Mouse (Mus musculus) midbrain, embryonic 16.5 days (tissue): ENCODE results near the gene Adgrf3. TPM values are rescaled to one million over a fixed set of nuclear protein-coding genes. Genes with fewer than 3 reads are reported as not detected.

ENCODE experiments used
- ATAC-seq: fragments of 200-750 bp; cut with Nextera tagmentation; 2 replicates; pipeline ENCODE4 v1.8.0; 2017; ENCODE audit warnings: moderate TSS enrichment
- H3K27ac ChIP-seq: fragments of 300-500 bp; sonication (generic); 2 replicates; pipeline ENCODE4 v1.5.1; 2014; ENCODE audit warnings: mild to moderate bottlenecking, low read length, mixed read lengths
- H3K27me3 ChIP-seq: fragments of 300-500 bp; sonication (generic); 2 replicates; pipeline ENCODE4 v1.6.1; 2014; ENCODE audit warnings: low read depth, low read length, mixed read lengths; ENCODE audit not compliant: control insufficient read depth, insufficient read depth
- H3K36me3 ChIP-seq: fragments of 300-500 bp; sonication (generic); 2 replicates; pipeline ENCODE4 v1.6.1; 2014; ENCODE audit warnings: mild to moderate bottlenecking, low read length, moderate library complexity, mixed read lengths; ENCODE audit not compliant: control insufficient read depth, insufficient read depth
- H3K4me1 ChIP-seq: fragments of 300-500 bp; sonication (generic); 2 replicates; pipeline ENCODE4 v1.6.1; 2014; ENCODE audit warnings: mild to moderate bottlenecking, low read length, mixed read lengths; ENCODE audit not compliant: control insufficient read depth, insufficient read depth
- H3K4me2 ChIP-seq: fragments of 300-500 bp; sonication (generic); 2 replicates; pipeline ENCODE4 v1.6.1; 2014; ENCODE audit warnings: mild to moderate bottlenecking, low read length, mixed read lengths
- H3K4me3 ChIP-seq: fragments of 300-500 bp; sonication (generic); 2 replicates; pipeline ENCODE4 v1.5.1; 2014; ENCODE audit warnings: low read depth, mild to moderate bottlenecking, low read length, moderate library complexity, mixed read lengths
- H3K9ac ChIP-seq: fragments of 300-500 bp; sonication (generic); 2 replicates; pipeline ENCODE4 v1.6.1; 2014; ENCODE audit warnings: low read depth, low read length, mixed read lengths
- H3K9me3 ChIP-seq: fragments of 300-500 bp; sonication (generic); replicated peaks from 2 replicates; pipeline ENCODE4 v1.6.1; 2014; ENCODE audit warnings: mild to moderate bottlenecking, low read length, mixed read lengths; ENCODE audit not compliant: control insufficient read depth, poor library complexity, severe bottlenecking
- WGBS: fragments of 180-500 bp; shearing (Covaris S2); extraction: QIAGEN DNeasy Blood & Tissue Kit; methylation state at CpG from one replicate; pipeline ENCODE4 v1.1.7; 2014; 5-methylcytosine and 5-hydroxymethylcytosine counted together
- polyA plus RNA-seq: library from polyadenylated mRNA; unstranded; fragments of >200 nt; fragmentation: Nextera tagmentation; extraction: Ambion mirVana; gene quantifications from 2 replicates; pipeline ENCODE4 v1.2.1, GENCODE M21; 2015

Gene Adgrf3
- polyA plus RNA-seq: not detected in 2 replicates

DNA sequence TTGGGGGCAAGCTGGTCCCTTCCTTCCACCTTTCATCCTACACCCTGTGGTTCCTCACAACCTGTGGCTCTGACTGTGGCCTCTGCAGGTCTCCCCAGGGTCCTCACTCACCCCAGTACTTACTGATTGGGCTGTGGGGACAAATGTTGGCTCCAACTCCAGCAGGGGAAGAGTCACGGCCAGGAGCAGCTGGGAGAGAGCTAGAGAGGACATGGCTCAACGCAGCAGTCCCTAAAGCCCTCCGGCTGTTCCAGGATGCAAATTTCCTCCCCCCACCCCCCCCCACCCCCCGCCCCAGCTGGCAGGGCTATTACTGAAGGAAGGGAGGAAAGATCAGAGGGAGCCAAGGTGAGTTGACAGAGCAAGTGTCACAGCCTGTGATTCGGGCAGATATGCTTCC is at the start of gene Adgrf3:
TSS of gene Adgrf3 (minus strand) at position 230 of the 400 bp plus-strand sequence.
- Histone ChIP-seq H3K27me3 (no peaks in the 10 kb centered on the region), H3K27ac (no peak within 1 kb of the TSS), H3K9ac (no peak within 1 kb of the TSS), H3K4me1 (no peaks in the 10 kb centered on the region), H3K4me2 (no peak within 1 kb of the TSS), H3K4me3 (no peak within 1 kb of the TSS), H3K9me3 (no peaks in the 10 kb centered on the region), H3K36me3 (no peaks in the 10 kb centered on the region)
- ATAC-seq: no peak
- WGBS: 23% methylated on average over 5 of the region's 5 CpGs

DNA sequence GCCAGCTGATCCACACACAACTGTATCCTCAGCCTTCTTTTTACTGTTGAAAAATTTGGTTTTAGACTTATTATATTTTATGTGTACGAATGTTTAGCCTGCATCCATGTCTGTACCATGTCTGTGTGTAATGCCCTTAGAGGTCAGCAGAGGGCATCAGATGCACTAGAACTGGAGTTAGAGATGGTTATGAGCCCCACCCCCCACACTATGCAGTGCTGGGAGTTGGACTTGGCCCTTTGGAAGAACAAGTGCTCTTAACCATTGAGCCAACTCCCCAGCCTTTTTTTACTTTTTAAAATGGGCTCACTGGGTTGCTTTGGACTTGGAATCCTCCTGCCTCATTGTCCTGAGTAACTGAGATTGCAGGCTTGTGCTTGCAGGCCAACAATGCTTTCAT is 42.1 kb upstream of the Adgrf3 start:
- no peaks in the 10 kb centered on the region for H3K27me3 ChIP-seq
- H3K27ac ChIP-seq: no peak overlapping the region
- no peaks in the 10 kb centered on the region for H3K9me3 ChIP-seq
- no peak overlapping the region for H3K4me2 ChIP-seq
- H3K4me3 ChIP-seq: no peak overlapping the region
- H3K36me3 ChIP-seq: no peaks in the 10 kb centered on the region
- H3K4me1 ChIP-seq: peaks cover 11% of the 10 kb centered on the region
- H3K9ac ChIP-seq: no peak overlapping the region
- no peak for ATAC-seq
- 93% methylated on average over 1 of the region's 1 CpGs for WGBS

DNA sequence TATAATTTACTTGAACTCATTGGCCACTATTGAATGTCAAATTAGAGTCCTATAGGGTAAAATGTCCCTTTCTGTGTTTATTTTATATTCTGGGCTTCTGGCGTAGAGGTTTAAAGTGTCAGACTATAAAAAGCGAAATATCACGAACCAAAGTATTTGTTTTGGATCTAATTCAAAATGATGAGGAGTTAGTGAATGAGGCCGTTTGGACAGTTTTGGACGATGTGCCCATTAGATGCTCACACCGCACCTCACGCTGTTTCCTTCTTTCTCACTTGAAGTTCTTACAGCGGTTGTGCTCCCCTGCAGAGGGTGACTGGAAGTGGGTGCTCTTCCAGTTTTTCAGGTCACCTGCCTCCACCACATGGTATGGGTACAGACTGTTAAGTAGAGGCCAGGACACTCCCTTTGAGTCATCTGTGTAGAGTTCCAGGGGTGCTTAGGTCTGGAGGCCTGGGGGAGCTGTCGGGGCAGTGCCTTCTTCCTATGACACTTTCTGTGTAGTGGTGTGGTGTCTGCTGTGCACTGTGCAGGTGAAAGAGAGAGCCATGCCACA is 40.4 kb upstream of the Adgrf3 start:
- H3K4me3 ChIP-seq: no peak overlapping the region
- H3K36me3 ChIP-seq: no peaks in the 10 kb centered on the region
- H3K4me1 ChIP-seq: peaks cover 11% of the 10 kb centered on the region
- H3K9ac ChIP-seq: no peak overlapping the region
- H3K9me3 ChIP-seq: no peaks in the 10 kb centered on the region
- H3K27me3 ChIP-seq: no peaks in the 10 kb centered on the region
- H3K4me2 ChIP-seq: no peak overlapping the region
- WGBS: 96% methylated on average over 9 of the region's 9 CpGs
- no peak for ATAC-seq
- H3K27ac ChIP-seq: no peak overlapping the region

DNA sequence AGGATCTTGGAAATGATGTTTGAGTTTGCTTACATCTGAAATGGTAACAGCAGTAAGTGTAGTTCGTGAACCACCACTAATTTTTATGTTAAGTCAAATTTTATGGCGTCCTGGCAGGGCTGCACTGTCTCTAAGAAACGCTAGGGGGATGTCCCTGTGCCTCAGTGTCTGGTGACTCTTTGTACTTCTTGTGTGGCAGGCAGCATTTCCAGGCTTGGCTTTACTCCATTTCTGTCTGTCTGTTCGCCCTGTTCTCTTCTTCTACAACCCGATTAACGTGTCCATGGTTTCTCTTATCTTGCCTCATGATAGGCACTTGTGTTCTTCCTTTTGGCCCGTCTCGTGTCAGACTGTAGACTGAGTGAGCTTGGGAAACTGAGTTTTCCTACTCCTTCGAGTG is 38.2 kb upstream of the Adgrf3 start:
- Histone ChIP-seq H3K4me1 (peaks cover 11% of the 10 kb centered on the region), H3K27ac (no peak overlapping the region), H3K9me3 (no peaks in the 10 kb centered on the region), H3K4me3 (no peak overlapping the region), H3K36me3 (no peaks in the 10 kb centered on the region), H3K4me2 (0 out of 2 replicates have a peak overlapping the region, but pooled peaks have one; percentile 14), H3K9ac (no peak overlapping the region), H3K27me3 (no peaks in the 10 kb centered on the region)
- no peak for ATAC-seq
- 67% methylated on average over 9 of the region's 9 CpGs for WGBS

DNA sequence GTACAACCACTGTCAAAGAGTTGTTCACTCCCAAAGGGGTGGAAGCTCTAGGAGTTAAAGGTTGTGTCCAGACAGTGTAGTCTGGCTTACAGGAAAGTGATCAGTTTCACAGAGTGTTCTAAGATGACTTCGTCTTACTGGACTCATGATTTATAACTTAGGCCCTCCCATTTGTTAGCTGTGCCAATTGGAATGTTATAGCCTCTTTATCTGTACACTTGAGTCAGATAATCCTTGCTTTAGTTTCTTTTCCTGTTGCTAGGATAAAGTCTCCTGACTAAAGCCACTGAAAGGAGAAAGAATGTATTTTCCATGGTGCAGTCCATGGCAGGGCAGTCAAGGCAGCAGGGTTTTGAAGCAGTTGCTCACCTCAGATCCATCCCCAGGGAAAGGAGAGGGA is 36.9 kb upstream of the Adgrf3 start:
- Histone ChIP-seq H3K27me3 (no peaks in the 10 kb centered on the region), H3K27ac (no peak overlapping the region), H3K9me3 (no peaks in the 10 kb centered on the region), H3K9ac (no peak overlapping the region), H3K4me3 (no peak overlapping the region), H3K4me2 (no peak overlapping the region), H3K4me1 (peaks cover 11% of the 10 kb centered on the region), H3K36me3 (no peaks in the 10 kb centered on the region)
- WGBS: 44% methylated on average over 1 of the region's 1 CpGs
- ATAC-seq: no peak

DNA sequence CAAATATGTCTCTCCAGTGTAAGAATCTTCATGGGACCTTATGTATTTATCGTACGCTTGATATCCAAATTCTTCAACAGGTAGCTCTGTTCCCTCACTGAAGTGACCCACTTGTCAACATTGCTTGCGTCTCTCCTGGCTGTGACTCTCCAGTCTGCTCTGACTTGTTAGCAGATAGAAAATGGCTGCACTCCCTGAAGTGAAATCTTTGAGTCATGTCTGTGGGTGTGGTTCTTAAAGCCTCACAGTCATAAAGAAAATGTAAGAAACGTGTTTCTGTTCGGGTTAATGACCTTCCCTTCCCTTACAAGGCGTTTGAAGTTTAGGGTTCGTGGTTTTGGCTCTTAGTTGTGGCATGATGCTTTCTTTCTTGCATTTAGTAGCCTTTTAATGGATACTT is 35.0 kb upstream of the Adgrf3 start:
- ATAC-seq: no peak
- Histone ChIP-seq H3K27me3 (no peaks in the 10 kb centered on the region), H3K36me3 (no peaks in the 10 kb centered on the region), H3K4me2 (no peak overlapping the region), H3K4me1 (peaks cover 11% of the 10 kb centered on the region), H3K9me3 (no peaks in the 10 kb centered on the region), H3K4me3 (no peak overlapping the region), H3K9ac (no peak overlapping the region), H3K27ac (no peak overlapping the region)
- 94% methylated on average over 7 of the region's 7 CpGs for WGBS

DNA sequence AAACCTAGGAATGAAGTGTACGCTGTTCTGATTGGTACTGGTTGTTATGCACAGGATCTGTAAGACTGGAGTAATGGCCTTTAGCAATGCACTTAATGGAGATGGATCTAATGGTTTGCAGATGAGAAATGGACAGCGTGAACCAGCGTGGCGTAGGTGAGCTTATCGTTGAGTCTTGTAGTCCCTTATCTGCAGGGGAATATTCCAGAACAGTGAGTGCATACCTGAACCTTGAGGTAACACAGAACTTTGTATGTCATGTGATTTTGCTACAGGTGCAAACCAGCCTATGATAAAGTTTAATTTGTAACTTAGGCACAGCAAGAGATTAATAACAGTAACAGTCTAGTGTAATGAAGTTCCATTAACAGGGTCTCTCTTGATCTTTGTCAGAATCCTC is 33.0 kb upstream of the Adgrf3 start:
- ATAC-seq: no peak
- no peaks in the 10 kb centered on the region for H3K27me3 ChIP-seq
- no peak overlapping the region for H3K9ac ChIP-seq
- H3K4me2 ChIP-seq: no peak overlapping the region
- no peaks in the 10 kb centered on the region for H3K36me3 ChIP-seq
- 98% methylated on average over 5 of the region's 5 CpGs for WGBS
- no peaks in the 10 kb centered on the region for H3K9me3 ChIP-seq
- H3K4me3 ChIP-seq: no peak overlapping the region
- H3K27ac ChIP-seq: no peak overlapping the region
- H3K4me1 ChIP-seq: peaks cover 18% of the 10 kb centered on the region

DNA sequence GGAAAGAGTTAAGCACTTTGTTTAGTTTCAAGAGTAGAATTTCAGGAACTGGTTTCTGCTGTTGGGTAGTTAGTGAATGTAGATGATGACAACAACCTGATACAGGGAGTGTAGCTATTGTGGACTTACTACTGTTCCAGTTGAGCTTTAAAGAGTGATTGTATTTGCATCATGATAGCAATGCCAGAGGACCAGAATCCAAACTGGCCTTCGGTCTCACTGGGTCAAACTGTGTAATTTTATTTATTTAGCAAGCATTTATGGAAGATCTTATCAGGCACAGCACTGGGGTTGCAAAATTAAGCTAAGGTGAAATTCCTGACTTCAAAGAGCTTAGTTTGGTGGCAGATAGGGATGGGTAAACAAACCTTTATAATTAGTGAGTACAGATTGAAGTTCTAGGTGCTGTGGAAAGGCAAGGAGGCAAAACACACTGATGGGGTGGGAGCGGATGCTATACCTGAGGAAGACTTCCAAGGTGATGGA is 30.2 kb upstream of the Adgrf3 start:
- H3K9me3 ChIP-seq: no peaks in the 10 kb centered on the region
- no peak for ATAC-seq
- no peak overlapping the region for H3K4me3 ChIP-seq
- WGBS: 97% methylated on average over 2 of the region's 2 CpGs
- H3K9ac ChIP-seq: no peak overlapping the region
- no peaks in the 10 kb centered on the region for H3K36me3 ChIP-seq
- no peak overlapping the region for H3K27ac ChIP-seq
- H3K27me3 ChIP-seq: no peaks in the 10 kb centered on the region
- H3K4me2 ChIP-seq: no peak overlapping the region
- peaks cover 25% of the 10 kb centered on the region for H3K4me1 ChIP-seq

DNA sequence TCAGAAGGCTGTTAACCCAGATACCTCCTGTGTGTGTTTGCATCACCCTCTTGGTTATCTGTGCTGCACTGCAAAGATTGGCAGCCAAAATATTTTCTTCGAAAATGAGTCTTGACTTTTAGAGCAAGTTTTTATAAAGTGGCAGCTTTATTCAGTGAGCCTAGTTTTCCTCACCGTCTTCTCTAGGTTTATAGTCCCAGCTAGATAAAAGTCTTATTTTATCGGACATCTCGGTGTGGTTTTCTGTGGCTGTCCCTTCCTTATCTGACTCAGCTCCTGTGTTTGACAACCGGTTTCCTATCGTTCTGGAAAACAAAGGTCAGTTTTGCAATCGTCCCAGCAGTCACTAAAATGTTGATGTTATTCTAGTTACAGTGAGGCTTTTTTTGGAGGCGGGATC is 28.5 kb upstream of the Adgrf3 start:
- peak overlapping the region; percentile 64 for H3K4me2 ChIP-seq
- 73% methylated on average over 8 of the region's 8 CpGs for WGBS
- no peaks in the 10 kb centered on the region for H3K36me3 ChIP-seq
- ATAC-seq: no peak
- H3K9ac ChIP-seq: 0 out of 2 replicates have a peak overlapping the region, but pooled peaks have one; percentile 38
- H3K4me1 ChIP-seq: peaks cover 25% of the 10 kb centered on the region
- no peak overlapping the region for H3K27ac ChIP-seq
- no peaks in the 10 kb centered on the region for H3K9me3 ChIP-seq
- H3K27me3 ChIP-seq: no peaks in the 10 kb centered on the region
- H3K4me3 ChIP-seq: peak overlapping the region; percentile 69
